Mouse (Mus musculus): ENCODE measurements at regions not wholly inside any gene's neighbourhood (a gene's known extent, or its start where the extent isn't known, plus 50 kb on each side); places are given as distances from the start of the nearest gene placed in this dataset.

- H3K36me3 ChIP-seq (replicated peaks; ENCODE audit: control insufficient read depth, insufficient read depth, low read length) = no peaks in the 10 kb centered on the region
- DNase-seq (ENCODE audit: low spot score) = no peak
- no peaks in the 10 kb centered on the region for H3K27me3 ChIP-seq (ENCODE audit: control insufficient read depth, insufficient read depth, low read length)
- ATAC-seq (ENCODE audit: insufficient read depth, low read depth) = no peak
- 49% methylated on average over 1 of the region's 1 CpGs for WGBS
- H3K4me1 ChIP-seq (ENCODE audit: control insufficient read depth, insufficient read depth) = no peaks in the 10 kb centered on the region
- TF ChIP-seq EP300 (IDR thresholded peaks at IDR 0.05; ENCODE audit: low read depth) = no peak
- TF ChIP-seq CTCF (IDR thresholded peaks at IDR 0.05; ENCODE audit: low read depth) = no peak
- no peak overlapping the region for H3K27ac ChIP-seq (ENCODE audit: low read depth)
- H3K9me3 ChIP-seq (replicated peaks; ENCODE audit: control insufficient read depth, low read length) = no peaks in the 10 kb centered on the region
- H3K9ac ChIP-seq (replicated peaks; ENCODE audit: low read depth, low read length) = no peak overlapping the region
- no peak overlapping the region for H3K4me3 ChIP-seq (ENCODE audit: low read depth, low read length)
- H3K4me2 ChIP-seq (ENCODE audit: low read depth, low read length) = no peak overlapping the region
These were observed 421.0 kb downstream of the Hs3st1 start for GRCm38 (mm10) chr5:39334241-39334640.

- no peak for ATAC-seq (ENCODE audit: insufficient read depth, low read depth)
- WGBS = 63% methylated on average over 2 of the region's 2 CpGs
- Histone ChIP-seq H3K4me3 (ENCODE audit: low read depth, low read length) (no peak overlapping the region), H3K27me3 (ENCODE audit: control insufficient read depth, insufficient read depth, low read length) (no peaks in the 10 kb centered on the region), H3K36me3 (replicated peaks; ENCODE audit: control insufficient read depth, insufficient read depth, low read length) (no peaks in the 10 kb centered on the region), H3K4me1 (ENCODE audit: control insufficient read depth, insufficient read depth) (no peaks in the 10 kb centered on the region), H3K9me3 (replicated peaks; ENCODE audit: control insufficient read depth, low read length) (no peaks in the 10 kb centered on the region), H3K4me2 (ENCODE audit: low read depth, low read length) (no peak overlapping the region), H3K27ac (ENCODE audit: low read depth) (no peak overlapping the region), H3K9ac (replicated peaks; ENCODE audit: low read depth, low read length) (no peak overlapping the region)
- no peak for DNase-seq (ENCODE audit: low spot score)
- TF ChIP-seq EP300 (IDR thresholded peaks at IDR 0.05; ENCODE audit: low read depth) (no peak), CTCF (IDR thresholded peaks at IDR 0.05; ENCODE audit: low read depth) (no peak)
These were observed 429.9 kb downstream of the Hs3st1 start for GRCm38 (mm10) chr5:39325399-39325798.

- Histone ChIP-seq H3K36me3 (replicated peaks; ENCODE audit: control insufficient read depth, insufficient read depth, low read length) (no peaks in the 10 kb centered on the region), H3K27me3 (ENCODE audit: control insufficient read depth, insufficient read depth, low read length) (no peaks in the 10 kb centered on the region), H3K9me3 (replicated peaks; ENCODE audit: control insufficient read depth, low read length) (no peaks in the 10 kb centered on the region), H3K4me3 (ENCODE audit: low read depth, low read length) (no peak overlapping the region), H3K4me1 (ENCODE audit: control insufficient read depth, insufficient read depth) (no peaks in the 10 kb centered on the region), H3K9ac (replicated peaks; ENCODE audit: low read depth, low read length) (no peak overlapping the region), H3K27ac (ENCODE audit: low read depth) (no peak overlapping the region), H3K4me2 (ENCODE audit: low read depth, low read length) (no peak overlapping the region)
- TF ChIP-seq CTCF (IDR thresholded peaks at IDR 0.05; ENCODE audit: low read depth) (no peak), EP300 (IDR thresholded peaks at IDR 0.05; ENCODE audit: low read depth) (no peak)
- no peak for ATAC-seq (ENCODE audit: insufficient read depth, low read depth)
- no peak for DNase-seq (ENCODE audit: low spot score)
- WGBS = 25% methylated on average over 3 of the region's 3 CpGs
These were observed 438.8 kb downstream of the Hs3st1 start for GRCm38 (mm10) chr5:39316478-39316877.

GRCm38 (mm10) chr5:39311211-39311610 lies 434.6 kb upstream of the Clnk start:
- ATAC-seq (ENCODE audit: insufficient read depth, low read depth) = no peak

GRCm38 (mm10) chr5:39305794-39306193 lies 429.2 kb upstream of the Clnk start:
- no peak for ATAC-seq (ENCODE audit: insufficient read depth, low read depth)
- DNase-seq (ENCODE audit: low spot score) = no peak

More at GRCm38 (mm10) chr5:39311211-39311610, 434.6 kb upstream of the Clnk start:
- H3K4me2 ChIP-seq (ENCODE audit: low read depth, low read length) = no peak overlapping the region
- no peaks in the 10 kb centered on the region for H3K36me3 ChIP-seq (replicated peaks; ENCODE audit: control insufficient read depth, insufficient read depth, low read length)
- TF ChIP-seq EP300 (IDR thresholded peaks at IDR 0.05; ENCODE audit: low read depth) (no peak), CTCF (IDR thresholded peaks at IDR 0.05; ENCODE audit: low read depth) (no peak)
- no peak overlapping the region for H3K9ac ChIP-seq (replicated peaks; ENCODE audit: low read depth, low read length)
- no peak for DNase-seq (ENCODE audit: low spot score)
- WGBS = 84% methylated on average over 4 of the region's 4 CpGs
- H3K4me1 ChIP-seq (ENCODE audit: control insufficient read depth, insufficient read depth) = no peaks in the 10 kb centered on the region
- no peaks in the 10 kb centered on the region for H3K27me3 ChIP-seq (ENCODE audit: control insufficient read depth, insufficient read depth, low read length)
- no peak overlapping the region for H3K27ac ChIP-seq (ENCODE audit: low read depth)
- no peaks in the 10 kb centered on the region for H3K9me3 ChIP-seq (replicated peaks; ENCODE audit: control insufficient read depth, low read length)
- H3K4me3 ChIP-seq (ENCODE audit: low read depth, low read length) = no peak overlapping the region

GRCm38 (mm10) chr5:39292849-39293248 lies 416.2 kb upstream of the Clnk start:
- peak; percentile 22 for DNase-seq (ENCODE audit: low spot score)
- Histone ChIP-seq H3K9ac (replicated peaks; ENCODE audit: low read depth, low read length) (no peak overlapping the region), H3K27ac (ENCODE audit: low read depth) (no peak overlapping the region), H3K4me2 (ENCODE audit: low read depth, low read length) (no peak overlapping the region), H3K4me1 (ENCODE audit: control insufficient read depth, insufficient read depth) (no peaks in the 10 kb centered on the region), H3K36me3 (replicated peaks; ENCODE audit: control insufficient read depth, insufficient read depth, low read length) (no peaks in the 10 kb centered on the region), H3K4me3 (ENCODE audit: low read depth, low read length) (no peak overlapping the region), H3K27me3 (ENCODE audit: control insufficient read depth, insufficient read depth, low read length) (no peaks in the 10 kb centered on the region), H3K9me3 (replicated peaks; ENCODE audit: control insufficient read depth, low read length) (no peaks in the 10 kb centered on the region)
- TF ChIP-seq CTCF (IDR thresholded peaks at IDR 0.05; ENCODE audit: low read depth) (no peak), EP300 (IDR thresholded peaks at IDR 0.05; ENCODE audit: low read depth) (no peak)
- ATAC-seq (ENCODE audit: insufficient read depth, low read depth) = no peak
- WGBS = 28% methylated on average over 2 of the region's 2 CpGs

More at GRCm38 (mm10) chr5:39305794-39306193, 429.2 kb upstream of the Clnk start:
- H3K4me3 ChIP-seq (ENCODE audit: low read depth, low read length) = no peak overlapping the region
- H3K36me3 ChIP-seq (replicated peaks; ENCODE audit: control insufficient read depth, insufficient read depth, low read length) = no peaks in the 10 kb centered on the region
- H3K4me2 ChIP-seq (ENCODE audit: low read depth, low read length) = no peak overlapping the region
- no peak overlapping the region for H3K9ac ChIP-seq (replicated peaks; ENCODE audit: low read depth, low read length)
- H3K27me3 ChIP-seq (ENCODE audit: control insufficient read depth, insufficient read depth, low read length) = no peaks in the 10 kb centered on the region
- no peaks in the 10 kb centered on the region for H3K9me3 ChIP-seq (replicated peaks; ENCODE audit: control insufficient read depth, low read length)
- 50% methylated on average over 2 of the region's 2 CpGs for WGBS
- no peak for TF ChIP-seq EP300 (IDR thresholded peaks at IDR 0.05; ENCODE audit: low read depth)
- TF ChIP-seq CTCF (IDR thresholded peaks at IDR 0.05; ENCODE audit: low read depth) = no peak
- no peaks in the 10 kb centered on the region for H3K4me1 ChIP-seq (ENCODE audit: control insufficient read depth, insufficient read depth)
- H3K27ac ChIP-seq (ENCODE audit: low read depth) = no peak overlapping the region
